Mouse (Mus musculus): ENCODE measurements around the gene Rpl13a. TPM values are rescaled to one million over a fixed set of nuclear protein-coding genes. Genes with fewer than 3 reads are reported as not detected.

Gene Rpl13a
- polyA plus RNA-seq, 1 experiment: 1,569 TPM

DNA sequence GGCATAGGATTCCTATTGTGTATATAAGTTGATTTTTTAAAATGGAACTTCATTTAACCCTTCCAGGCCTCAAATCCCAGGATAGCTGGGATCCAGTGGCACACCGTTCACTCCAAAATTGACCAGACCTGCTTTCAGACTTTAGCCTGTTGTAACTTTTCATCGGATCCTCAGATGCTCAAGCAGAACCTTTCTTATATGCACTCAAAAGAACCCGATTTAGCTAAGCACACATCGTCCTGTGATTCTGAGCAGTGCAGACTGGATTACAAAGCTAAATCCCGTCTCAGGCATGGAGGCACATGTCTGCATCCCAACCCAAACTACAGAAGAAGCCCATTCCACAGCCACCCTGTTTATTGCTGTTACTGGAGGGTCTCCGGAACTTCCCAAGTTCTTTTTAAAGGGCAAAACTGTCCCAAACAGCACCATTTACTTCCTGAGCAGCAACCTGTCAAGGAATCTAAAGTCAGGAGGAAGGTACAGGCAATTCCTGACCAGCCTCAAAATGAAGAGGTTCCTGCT lies 799 bp downstream of the Rpl13a start:
- peak overlapping the region; percentile 84 for H3K27ac ChIP-seq (ENCODE audit: insufficient read depth, low read depth, low read length)
- peaks cover 15% of the 10 kb centered on the region for H3K4me1 ChIP-seq (ENCODE audit: control insufficient read depth, insufficient read depth, low read length)
- TF ChIP-seq POLR2A (IDR thresholded peaks at IDR 0.05; ENCODE audit: borderline replicate concordance, low read depth, low read length) (no peak), CTCF (IDR thresholded peaks at IDR 0.05; ENCODE audit: low read depth, low read length) (no peak)
- H3K4me3 ChIP-seq (ENCODE audit: insufficient read depth, low read length): peak overlapping the region; percentile 72

DNA sequence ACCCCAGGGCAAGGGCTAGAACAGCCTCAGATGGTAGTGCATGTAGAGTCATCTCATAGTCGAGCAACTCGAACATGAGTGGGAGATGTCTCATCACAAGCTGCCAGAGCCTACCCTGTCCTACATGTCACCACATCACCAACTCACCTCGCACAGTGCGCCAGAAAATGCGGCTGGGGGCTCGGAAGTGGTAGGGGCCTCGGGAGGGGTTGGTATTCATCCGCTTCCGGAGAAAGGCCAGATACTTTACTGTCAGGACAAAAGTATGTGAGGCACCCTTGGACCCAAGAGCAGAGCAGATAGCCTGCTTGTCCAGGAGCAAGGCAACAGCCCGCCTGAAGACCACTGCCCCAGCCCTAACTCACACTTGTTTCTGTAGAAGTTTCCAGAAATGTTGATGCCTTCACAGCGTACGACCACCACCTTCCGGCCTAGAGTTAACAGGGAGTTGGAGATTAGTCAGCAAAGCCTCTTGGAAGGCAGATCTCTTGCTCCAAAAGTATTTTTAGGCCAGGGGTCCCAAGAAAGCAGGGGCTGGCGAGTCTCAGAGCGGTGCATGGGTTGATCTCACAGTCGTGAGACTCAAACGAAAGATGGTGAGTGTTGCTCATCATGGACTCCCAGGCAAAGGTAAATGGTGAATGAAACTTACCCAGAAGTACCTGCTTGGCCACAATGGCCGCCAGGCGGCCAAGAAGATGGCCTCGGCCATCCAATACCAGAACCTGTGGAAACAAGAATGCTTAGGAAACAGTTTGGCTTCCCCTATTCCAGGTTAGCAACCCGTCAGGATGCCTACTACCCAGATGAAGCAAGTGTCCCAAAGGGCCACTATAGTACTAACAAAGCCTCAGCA lies 1.5 kb downstream of the Rpl13a start:
- no peak for TF ChIP-seq POLR2A (IDR thresholded peaks at IDR 0.05; ENCODE audit: borderline replicate concordance, low read depth, low read length)
- no peak for TF ChIP-seq CTCF (IDR thresholded peaks at IDR 0.05; ENCODE audit: low read depth, low read length)
- Histone ChIP-seq H3K27ac (ENCODE audit: insufficient read depth, low read depth, low read length) (peak overlapping the region; percentile 84), H3K4me3 (ENCODE audit: insufficient read depth, low read length) (peak overlapping the region; percentile 72), H3K4me1 (ENCODE audit: control insufficient read depth, insufficient read depth, low read length) (peaks cover 20% of the 10 kb centered on the region)

DNA sequence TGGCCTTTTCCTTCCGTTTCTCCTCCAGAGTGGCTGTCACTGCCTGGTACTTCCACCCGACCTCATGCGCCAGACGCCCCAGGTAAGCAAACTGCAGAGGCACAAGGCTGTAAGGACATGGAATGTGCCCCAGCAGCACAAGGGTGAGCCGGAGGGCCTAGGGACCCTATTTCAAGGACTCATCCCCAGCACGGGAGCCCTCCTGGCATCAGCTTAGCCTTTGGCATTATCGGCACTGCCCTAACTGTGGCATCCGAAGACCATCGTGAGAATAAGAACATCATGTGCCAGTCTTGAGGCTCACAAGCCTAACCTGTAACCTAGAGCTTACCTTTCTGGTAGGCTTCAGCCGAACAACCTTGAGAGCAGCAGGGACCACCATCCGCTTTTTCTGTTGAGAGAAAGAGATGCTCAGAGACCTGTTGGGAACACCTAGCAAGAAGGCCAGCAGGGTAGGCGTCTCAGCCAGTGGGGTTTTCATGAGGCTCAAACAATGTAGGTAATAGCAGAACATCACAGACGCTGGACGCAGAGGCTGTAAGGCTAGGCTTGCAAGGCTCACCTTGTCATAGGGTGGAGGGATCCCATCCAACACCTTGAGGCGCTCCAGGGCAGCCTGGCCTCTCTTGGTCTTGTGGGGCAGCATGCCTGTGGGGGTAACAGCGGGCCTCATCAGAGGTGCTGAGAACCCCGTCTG lies 2.3 kb downstream of the Rpl13a start:
- Histone ChIP-seq H3K4me1 (ENCODE audit: control insufficient read depth, insufficient read depth, low read length) (peaks cover 28% of the 10 kb centered on the region), H3K4me3 (ENCODE audit: insufficient read depth, low read length) (peak overlapping the region; percentile 72), H3K27ac (ENCODE audit: insufficient read depth, low read depth, low read length) (peak overlapping the region; percentile 84)
- TF ChIP-seq POLR2A (IDR thresholded peaks at IDR 0.05; ENCODE audit: borderline replicate concordance, low read depth, low read length): no peak
- no peak for TF ChIP-seq CTCF (IDR thresholded peaks at IDR 0.05; ENCODE audit: low read depth, low read length)

DNA sequence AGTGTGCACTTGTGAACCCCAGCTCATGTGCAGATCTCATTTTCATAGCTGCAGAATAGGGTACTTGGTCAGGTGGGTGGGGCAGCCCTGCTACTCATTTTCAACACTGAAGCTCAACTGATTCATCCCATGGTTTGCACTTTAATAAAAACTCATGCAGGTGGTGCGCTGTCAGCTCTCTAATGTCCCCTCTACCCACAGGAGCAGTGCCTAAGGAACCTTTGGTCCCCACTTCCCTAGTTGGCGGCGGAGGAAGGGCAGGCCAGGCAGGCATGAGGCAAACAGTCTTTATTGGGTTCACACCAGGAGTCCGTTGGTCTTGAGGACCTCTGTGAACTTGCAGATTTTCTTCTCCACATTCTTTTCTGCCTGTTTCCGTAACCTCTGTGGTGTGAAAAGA lies 2.9 kb downstream of the Rpl13a start:
- Histone ChIP-seq H3K4me1 (ENCODE audit: control insufficient read depth, insufficient read depth, low read length) (peaks cover 28% of the 10 kb centered on the region), H3K4me3 (ENCODE audit: insufficient read depth, low read length) (peak overlapping the region; percentile 72), H3K27ac (ENCODE audit: insufficient read depth, low read depth, low read length) (peak overlapping the region; percentile 84; the same call in 1 of the 2 replicates)

DNA sequence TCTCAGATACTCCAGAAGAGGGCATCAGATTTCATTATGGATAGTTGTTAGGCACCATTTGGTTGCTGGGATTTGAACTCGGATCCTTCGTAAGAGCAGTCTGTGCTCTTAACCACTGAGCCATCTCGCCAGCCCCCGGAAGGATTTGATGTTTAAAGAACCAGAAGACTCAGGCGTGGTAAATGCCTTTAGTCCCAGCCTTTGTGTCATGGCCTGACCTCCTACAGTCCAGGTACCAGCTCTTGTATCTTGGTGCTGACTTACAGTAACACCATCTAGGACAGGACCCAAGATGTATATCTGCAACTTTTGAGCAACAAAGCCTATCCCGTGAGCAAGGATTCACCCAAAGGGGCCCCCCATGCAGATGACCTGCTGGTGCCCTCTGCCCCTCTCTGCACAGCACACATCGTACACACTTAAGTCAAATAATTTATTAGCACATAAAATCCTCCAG lies 3.4 kb downstream of the Rpl13a start:
- Histone ChIP-seq H3K4me1 (ENCODE audit: control insufficient read depth, insufficient read depth, low read length) (peaks cover 27% of the 10 kb centered on the region), H3K27ac (ENCODE audit: insufficient read depth, low read depth, low read length) (peak overlapping the region; percentile 84), H3K4me3 (ENCODE audit: insufficient read depth, low read length) (peak overlapping the region; percentile 13)
- TF ChIP-seq POLR2A (IDR thresholded peaks at IDR 0.05; ENCODE audit: borderline replicate concordance, low read depth, low read length) (no peak), CTCF (IDR thresholded peaks at IDR 0.05; ENCODE audit: low read depth, low read length) (no peak; the same call in 1 of the 2 replicates)

DNA sequence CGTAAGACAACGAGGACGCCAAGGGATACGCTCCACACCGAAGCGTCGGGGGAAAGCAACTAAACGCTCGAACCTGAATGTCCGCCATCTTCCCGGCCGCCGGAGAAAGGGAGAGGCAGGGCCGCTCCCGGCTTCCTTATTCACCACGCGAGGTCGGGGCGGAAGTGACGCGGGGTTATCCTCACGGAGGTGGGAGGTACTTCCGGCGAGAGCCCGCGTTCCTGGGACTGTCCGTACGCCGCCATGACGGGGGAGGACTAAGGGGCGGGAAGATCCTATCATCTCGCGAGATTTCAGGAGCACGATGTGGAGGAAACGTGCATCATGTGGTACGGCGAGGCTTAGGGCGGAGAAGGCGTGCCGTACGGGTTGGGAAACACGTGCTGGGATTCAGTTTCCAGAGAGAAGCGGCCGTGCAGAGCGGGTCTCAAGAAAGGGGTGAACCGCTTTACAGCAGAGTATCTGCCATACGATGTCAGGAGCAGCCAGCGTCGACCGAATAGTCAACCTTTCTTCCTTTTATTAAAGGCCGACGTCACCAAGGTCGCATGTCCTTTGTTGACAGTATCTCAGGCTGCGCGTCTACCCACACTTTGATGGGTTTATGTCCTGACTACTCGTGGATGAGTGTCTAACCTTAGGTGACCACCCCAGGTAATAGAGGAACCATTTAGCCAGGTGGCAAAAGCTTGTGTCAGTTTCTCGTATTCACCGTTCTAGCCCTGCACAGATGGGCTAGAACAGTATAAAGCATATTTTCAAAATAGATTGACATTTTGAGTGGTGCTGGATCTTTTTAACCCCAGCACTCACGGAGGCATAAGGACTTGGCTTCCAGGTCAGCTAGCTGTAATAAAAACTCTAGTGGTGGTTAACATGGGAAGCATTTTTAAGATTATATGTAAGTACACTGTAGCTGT lies 4.1 kb downstream of the Rpl13a start, which contains the start of gene Rps11:
Rps11 (minus strand) TSS at position 216 of the 920 bp plus-strand sequence.
- Histone ChIP-seq H3K27ac (ENCODE audit: insufficient read depth, low read depth, low read length) (peak within 1 kb of the TSS; percentile 84), H3K4me1 (ENCODE audit: control insufficient read depth, insufficient read depth, low read length) (peaks cover 23% of the 10 kb centered on the region), H3K4me3 (ENCODE audit: insufficient read depth, low read length) (peak within 1 kb of the TSS; percentile 87)
- TF ChIP-seq CTCF (IDR thresholded peaks at IDR 0.05; ENCODE audit: low read depth, low read length): no peak
- TF ChIP-seq POLR2A (IDR thresholded peaks at IDR 0.05; ENCODE audit: borderline replicate concordance, low read depth, low read length): no peak

DNA sequence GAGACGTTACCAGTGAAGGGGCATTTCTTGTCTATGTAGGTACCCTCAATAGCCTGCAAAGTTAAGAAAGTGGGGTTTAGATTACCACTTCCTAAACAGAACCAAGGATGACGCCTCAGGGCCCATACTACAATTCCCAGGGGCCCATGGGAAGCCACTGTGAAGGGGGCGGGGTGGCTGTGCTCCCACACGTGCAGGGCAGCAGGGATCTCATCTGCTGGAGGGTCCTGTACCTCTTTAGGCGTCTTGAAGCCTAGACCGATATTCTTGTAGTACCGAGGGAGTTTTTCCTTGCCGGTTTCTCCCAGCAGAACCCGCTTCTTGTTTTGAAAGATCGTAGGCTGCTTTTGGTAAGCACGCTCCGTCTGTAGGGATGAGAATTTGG lies 5.4 kb downstream of the Rpl13a start:
- H3K4me1 ChIP-seq (ENCODE audit: control insufficient read depth, insufficient read depth, low read length): peaks cover 23% of the 10 kb centered on the region
- peak overlapping the region; percentile 78 for H3K27ac ChIP-seq (ENCODE audit: insufficient read depth, low read depth, low read length)
- TF ChIP-seq POLR2A (IDR thresholded peaks at IDR 0.05; ENCODE audit: borderline replicate concordance, low read depth, low read length) (no peak), CTCF (IDR thresholded peaks at IDR 0.05; ENCODE audit: low read depth, low read length) (no peak)
- peak overlapping the region; percentile 87 for H3K4me3 ChIP-seq (ENCODE audit: insufficient read depth, low read length)

DNA sequence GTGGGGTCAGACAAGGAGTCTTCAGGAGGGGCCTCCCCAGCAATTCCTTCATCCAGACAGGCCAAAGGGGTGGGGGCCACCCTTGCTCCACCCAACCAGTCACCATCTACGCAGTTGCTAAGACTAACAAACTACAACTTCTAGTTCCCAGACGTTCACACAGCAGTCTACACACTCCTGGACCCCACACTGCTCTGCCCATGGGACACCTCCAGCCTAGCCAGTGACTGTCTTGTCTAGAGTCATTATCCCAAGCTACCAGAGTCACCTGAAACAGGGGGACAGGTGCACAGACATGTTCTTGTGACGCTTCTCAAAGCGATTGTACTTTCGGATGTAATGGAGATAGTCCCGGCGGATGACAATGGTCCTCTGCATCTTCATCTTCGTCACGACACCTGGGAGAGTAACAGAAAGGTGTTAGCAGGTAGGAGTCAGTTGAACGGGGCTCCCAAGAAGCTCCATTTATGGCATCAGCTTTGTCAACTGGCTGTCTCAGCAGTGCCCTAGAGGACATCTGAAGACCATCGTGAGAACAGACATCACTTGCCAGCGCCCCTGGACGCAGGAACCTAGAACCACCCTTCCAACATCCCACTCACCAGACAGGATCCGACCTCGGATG lies 5.9 kb downstream of the Rpl13a start:
- TF ChIP-seq POLR2A (IDR thresholded peaks at IDR 0.05; ENCODE audit: borderline replicate concordance, low read depth, low read length) (no peak), CTCF (IDR thresholded peaks at IDR 0.05; ENCODE audit: low read depth, low read length) (no peak)
- Histone ChIP-seq H3K4me1 (ENCODE audit: control insufficient read depth, insufficient read depth, low read length) (peaks cover 23% of the 10 kb centered on the region), H3K27ac (ENCODE audit: insufficient read depth, low read depth, low read length) (no peak overlapping the region), H3K4me3 (ENCODE audit: insufficient read depth, low read length) (peak overlapping the region; percentile 87)

DNA sequence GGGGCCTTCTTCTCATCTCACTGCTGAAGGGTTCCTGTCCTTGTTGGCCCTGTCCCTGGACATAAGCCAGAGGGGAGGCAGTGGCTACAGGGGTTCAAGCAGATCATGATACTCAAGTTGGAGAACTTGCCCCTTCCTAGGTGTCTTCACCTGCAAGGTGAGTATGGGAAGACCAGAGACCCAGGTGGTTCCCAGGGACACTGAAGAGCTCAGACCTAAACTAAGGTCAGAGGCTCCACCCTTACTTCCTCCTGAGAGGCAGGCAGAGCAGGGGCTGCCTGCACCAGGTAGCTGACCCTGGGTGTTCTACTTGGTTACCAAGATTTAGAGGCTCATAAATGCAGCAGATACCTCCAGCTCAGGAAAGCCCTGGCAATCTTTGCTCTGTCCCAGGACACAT lies 6.6 kb downstream of the Rpl13a start:
- TF ChIP-seq CTCF (IDR thresholded peaks at IDR 0.05; ENCODE audit: low read depth, low read length) (no peak), POLR2A (IDR thresholded peaks at IDR 0.05; ENCODE audit: borderline replicate concordance, low read depth, low read length) (no peak)
- Histone ChIP-seq H3K4me1 (ENCODE audit: control insufficient read depth, insufficient read depth, low read length) (peaks cover 23% of the 10 kb centered on the region), H3K4me3 (ENCODE audit: insufficient read depth, low read length) (no peak overlapping the region), H3K27ac (ENCODE audit: insufficient read depth, low read depth, low read length) (no peak overlapping the region)

Measured in bone marrow macrophage, adult 2 months (primary cell).